In the genomic region with DNA sequence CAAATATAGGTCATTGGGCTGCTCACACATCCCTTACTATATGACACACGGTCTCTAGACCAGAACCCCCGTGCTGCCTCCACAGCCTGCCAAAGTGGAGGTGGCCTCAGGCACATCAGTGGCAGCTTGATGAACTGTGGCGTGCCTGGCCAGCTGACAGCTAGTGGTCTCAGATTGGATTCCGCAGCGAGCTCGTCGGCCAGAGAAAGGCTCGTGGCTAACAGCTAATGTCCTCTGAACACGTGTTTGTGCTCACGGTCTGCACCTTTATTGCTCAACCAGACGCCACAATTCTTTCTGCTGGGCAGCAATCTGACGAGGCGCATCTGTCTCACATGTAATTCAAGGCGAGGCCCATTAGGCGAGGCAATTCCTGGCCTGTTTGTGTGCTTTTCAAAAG, we compare ENCODE assay signal across 8 mouse cellular contexts.
DNase-seq lines count a peak whose midpoint lies in the region; ATAC-seq and TF ChIP-seq lines count a peak whose summit lies in the region.
"Had no signal": no experiment of that assay in that cellular context is flagged by ENCODE, and none has a peak within 500 bp of the region (broad histone marks: within the 10 kb centered on the region; RNA-seq: fewer than 3 reads in every experiment).

No protein-coding gene starts in this region.

- 38% methylated on average over 15 of the region's 15 CpGs for WGBS in midbrain, embryonic 13.5 days
- 73% methylated on average over 15 of the region's 15 CpGs for WGBS in midbrain, embryonic 11.5 days
- WGBS in forebrain, embryonic 16.5 days: 22% methylated on average over 15 of the region's 15 CpGs
- WGBS in lung, embryonic 16.5 days: 36% methylated on average over 15 of the region's 15 CpGs
- 31% methylated on average over 15 of the region's 15 CpGs for WGBS in cerebellum, adult 2 months

- H3K27me3 ChIP-seq in midbrain, embryonic 13.5 days: peaks cover 11% of the 10 kb centered on the region
- no peaks in the 10 kb centered on the region for H3K27me3 ChIP-seq in midbrain, embryonic 11.5 days (ENCODE audit: control insufficient read depth, insufficient read depth, low read length)
- H3K27me3 ChIP-seq in forebrain, embryonic 16.5 days (replicated peaks; ENCODE audit: control insufficient read depth, insufficient read depth, low read length): 0 out of 2 replicates have a peak, but pooled peaks cover 3% of the 10 kb centered on the region
- peaks cover 5% of the 10 kb centered on the region; the same call in 1 of the 2 replicates for H3K27me3 ChIP-seq in lung, embryonic 16.5 days (ENCODE audit: control insufficient read depth, insufficient read depth, low read depth, low read length)
- H3K27me3 ChIP-seq in cerebellum, adult 2 months (ENCODE audit: control insufficient read depth, insufficient read depth, low read length): no peaks in the 10 kb centered on the region

- no peak for TF ChIP-seq CTCF in cerebellum, adult 2 months (IDR thresholded peaks at IDR 0.05; ENCODE audit: borderline replicate concordance, insufficient read depth, low read depth, low read length)

- no peak overlapping the region for H3K9ac ChIP-seq in midbrain, embryonic 13.5 days (replicated peaks)
- H3K9ac ChIP-seq in midbrain, embryonic 11.5 days (ENCODE audit: low read length): no peak overlapping the region
- H3K9ac ChIP-seq in forebrain, embryonic 16.5 days (replicated peaks; ENCODE audit: low read depth, low read length): peak overlapping the region; percentile 23; the same call in 1 of the 2 replicates
- no peak overlapping the region for H3K9ac ChIP-seq in lung, embryonic 16.5 days (ENCODE audit: low read length)

- peaks cover 50% of the 10 kb centered on the region for H3K4me1 ChIP-seq in midbrain, embryonic 13.5 days (replicated peaks)
- no peaks in the 10 kb centered on the region for H3K4me1 ChIP-seq in midbrain, embryonic 11.5 days (ENCODE audit: control insufficient read depth, insufficient read depth, low read length)
- peaks cover 20% of the 10 kb centered on the region for H3K4me1 ChIP-seq in forebrain, embryonic 16.5 days (replicated peaks; ENCODE audit: control insufficient read depth, insufficient read depth, low read length)
- peaks cover 7% of the 10 kb centered on the region for H3K4me1 ChIP-seq in lung, embryonic 16.5 days (replicated peaks; ENCODE audit: control insufficient read depth, insufficient read depth, low read length)
- H3K4me1 ChIP-seq in cerebellum, adult 2 months (ENCODE audit: control insufficient read depth, insufficient read depth, low read length): no peaks in the 10 kb centered on the region

- no peak for TF ChIP-seq POLR2A in cerebellum, adult 2 months (IDR thresholded peaks at IDR 0.05; ENCODE audit: borderline replicate concordance, insufficient read depth, low read length)

- no peak overlapping the region for H3K4me2 ChIP-seq in midbrain, embryonic 13.5 days (replicated peaks)
- H3K4me2 ChIP-seq in midbrain, embryonic 11.5 days: no peak overlapping the region
- no peak overlapping the region for H3K4me2 ChIP-seq in forebrain, embryonic 16.5 days (ENCODE audit: low read length)
- H3K4me2 ChIP-seq in lung, embryonic 16.5 days (ENCODE audit: low read depth, low read length): no peak overlapping the region

- no peaks in the 10 kb centered on the region for H3K9me3 ChIP-seq in midbrain, embryonic 13.5 days
- no peaks in the 10 kb centered on the region for H3K9me3 ChIP-seq in midbrain, embryonic 11.5 days (ENCODE audit: control insufficient read depth, low read length)
- H3K9me3 ChIP-seq in forebrain, embryonic 16.5 days (ENCODE audit: control insufficient read depth, low read length): no peaks in the 10 kb centered on the region
- H3K9me3 ChIP-seq in lung, embryonic 16.5 days (ENCODE audit: control insufficient read depth, low read length): no peaks in the 10 kb centered on the region

- 0 out of 2 replicates have a peak, but pooled peaks have one; percentile 47 for ATAC-seq in midbrain, embryonic 13.5 days
- no peak for ATAC-seq in midbrain, embryonic 11.5 days (ENCODE audit: low FRiP score)
- ATAC-seq in forebrain, embryonic 16.5 days: 0 out of 2 replicates have a peak, but pooled peaks have one; percentile 15
- peak; percentile 70 for ATAC-seq in lung, embryonic 16.5 days (ENCODE audit: low read depth)

- H3K27ac ChIP-seq in midbrain, embryonic 13.5 days: peak overlapping the region; percentile 61
- H3K27ac ChIP-seq in midbrain, embryonic 11.5 days (ENCODE audit: low read depth, low read length): no peak overlapping the region
- H3K27ac ChIP-seq in forebrain, embryonic 16.5 days (ENCODE audit: low read length): no peak overlapping the region
- H3K27ac ChIP-seq in lung, embryonic 16.5 days (ENCODE audit: low read length): no peak overlapping the region
- H3K27ac ChIP-seq in cerebellum, adult 2 months (ENCODE audit: insufficient read depth, low read length): no peak overlapping the region

- H3K36me3 ChIP-seq in midbrain, embryonic 13.5 days: no peaks in the 10 kb centered on the region
- no peaks in the 10 kb centered on the region for H3K36me3 ChIP-seq in midbrain, embryonic 11.5 days (ENCODE audit: control insufficient read depth, insufficient read depth, low read length)
- no peaks in the 10 kb centered on the region for H3K36me3 ChIP-seq in forebrain, embryonic 16.5 days (ENCODE audit: control insufficient read depth, insufficient read depth)
- no peaks in the 10 kb centered on the region for H3K36me3 ChIP-seq in lung, embryonic 16.5 days (ENCODE audit: control insufficient read depth, insufficient read depth, low read length)

- no peak overlapping the region for H3K4me3 ChIP-seq in midbrain, embryonic 13.5 days (replicated peaks)
- no peak overlapping the region for H3K4me3 ChIP-seq in midbrain, embryonic 11.5 days (ENCODE audit: low read depth, low read length)
- H3K4me3 ChIP-seq in forebrain, embryonic 16.5 days (replicated peaks; ENCODE audit: low read length): no peak overlapping the region
- no peak overlapping the region for H3K4me3 ChIP-seq in lung, embryonic 16.5 days (ENCODE audit: low read length)
- no peak overlapping the region for H3K4me3 ChIP-seq in cerebellum, adult 2 months (replicated peaks; ENCODE audit: insufficient read depth, low read depth, low read length)

- no peak for DNase-seq in midbrain, embryonic 11.5 days (ENCODE audit: low spot score, missing footprints)
- peak; percentile 25 for DNase-seq in retina, postnatal 7 days (ENCODE audit: low read depth, low spot score)
- no peak for DNase-seq in cerebellum, adult 2 months
- no peak for DNase-seq in urinary bladder, postnatal 10 days (ENCODE audit: low spot score)
- DNase-seq: heart, postnatal 14 days had no signal
